Mouse (Mus musculus) forebrain, embryonic 15.5 days (tissue): ENCODE measurements around the gene Lrch1. TPM values are rescaled to one million over a fixed set of nuclear protein-coding genes. Genes with fewer than 3 reads are reported as not detected.

ENCODE experiments used
- ATAC-seq: fragments of 200-750 bp; cut with Nextera tagmentation; replicated peaks from 2 replicates; pipeline ENCODE4 v1.8.0; 2017; ENCODE audit warnings: mild to moderate bottlenecking, moderate TSS enrichment, moderate library complexity
- H3K27ac ChIP-seq: fragments of 300-500 bp; sonication (generic); replicated peaks from 2 replicates; pipeline ENCODE4 v1.5.1; 2015; ENCODE audit warnings: mild to moderate bottlenecking, inconsistent platforms
- H3K27me3 ChIP-seq: fragments of 300-500 bp; sonication (generic); 2 replicates; pipeline ENCODE4 v1.6.1; 2015; ENCODE audit warnings: inconsistent platforms
- H3K36me3 ChIP-seq: fragments of 300-500 bp; sonication (generic); 2 replicates; pipeline ENCODE4 v1.6.1; 2015; ENCODE audit warnings: mild to moderate bottlenecking, inconsistent platforms
- H3K4me1 ChIP-seq: fragments of 300-500 bp; sonication (generic); 2 replicates; pipeline ENCODE4 v1.6.1; 2015; ENCODE audit warnings: inconsistent platforms
- H3K4me2 ChIP-seq: fragments of 300-500 bp; sonication (generic); replicated peaks from 2 replicates; pipeline ENCODE4 v1.6.1; 2015; ENCODE audit warnings: mild to moderate bottlenecking, inconsistent platforms
- H3K4me3 ChIP-seq: fragments of 300-500 bp; sonication (generic); 2 replicates; pipeline ENCODE4 v1.5.1; 2015; ENCODE audit warnings: mild to moderate bottlenecking, inconsistent platforms
- H3K9ac ChIP-seq: fragments of 300-500 bp; sonication (generic); replicated peaks from 2 replicates; pipeline ENCODE4 v1.6.1; 2015; ENCODE audit warnings: mild to moderate bottlenecking, inconsistent platforms
- H3K9me3 ChIP-seq: fragments of 300-500 bp; sonication (generic); 2 replicates; pipeline ENCODE4 v1.6.1; 2016; ENCODE audit warnings: inconsistent platforms
- WGBS: fragments of 180-500 bp; shearing (Covaris S2); methylation state at CpG from one replicate; pipeline ENCODE4 v1.1.7; 2015; ENCODE audit warnings: mixed read lengths; 5-methylcytosine and 5-hydroxymethylcytosine counted together
- polyA plus RNA-seq: library from polyadenylated mRNA; unstranded; fragments of >200 nt; fragmentation: Nextera tagmentation; extraction: Ambion mirVana; gene quantifications from 2 replicates; pipeline ENCODE4 v1.2.1, GENCODE M21; 2015

Lrch1 gene
- polyA plus RNA-seq, 1 experiment from 2014 or later: 10.9 TPM

DNA sequence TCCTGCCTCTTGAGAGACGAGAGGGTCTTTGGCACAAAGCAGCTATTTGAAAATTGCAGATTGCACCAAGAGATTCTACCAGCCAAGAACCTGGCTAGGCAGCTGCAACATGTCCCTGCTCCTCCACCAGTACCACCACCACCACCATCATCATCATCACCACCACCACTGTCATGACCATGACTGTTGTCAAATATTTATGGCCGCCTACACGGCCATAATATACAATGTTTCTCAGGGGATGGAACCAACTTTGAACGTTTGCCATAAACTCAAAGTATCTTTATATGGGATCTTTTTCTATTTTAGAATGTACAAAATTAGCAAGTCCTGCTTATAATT lies 93.9 kb downstream of the Lrch1 start:
- H3K36me3 ChIP-seq: peaks cover 2% of the 10 kb centered on the region; the same call in 1 of the 2 replicates
- 71% methylated on average over 4 of the region's 4 CpGs for WGBS
- H3K4me3 ChIP-seq: no peak overlapping the region
- peak overlapping the region; percentile 65 for H3K27ac ChIP-seq
- H3K4me1 ChIP-seq: peaks cover 24% of the 10 kb centered on the region
- H3K9me3 ChIP-seq: no peaks in the 10 kb centered on the region
- H3K27me3 ChIP-seq: no peaks in the 10 kb centered on the region
- ATAC-seq: no peak
- no peak overlapping the region for H3K9ac ChIP-seq
- H3K4me2 ChIP-seq: no peak overlapping the region

GRCm38 (mm10) chr14:74852965-74853758 lies 94.5 kb downstream of the Lrch1 start:
- Histone ChIP-seq H3K27ac (peak overlapping the region; percentile 65), H3K4me1 (peaks cover 24% of the 10 kb centered on the region), H3K4me2 (no peak overlapping the region), H3K27me3 (no peaks in the 10 kb centered on the region), H3K36me3 (peaks cover 2% of the 10 kb centered on the region; the same call in 1 of the 2 replicates), H3K9me3 (no peaks in the 10 kb centered on the region), H3K4me3 (no peak overlapping the region), H3K9ac (no peak overlapping the region)
- WGBS: 27% methylated on average over 16 of the region's 16 CpGs
- peak; percentile 70 for ATAC-seq

DNA sequence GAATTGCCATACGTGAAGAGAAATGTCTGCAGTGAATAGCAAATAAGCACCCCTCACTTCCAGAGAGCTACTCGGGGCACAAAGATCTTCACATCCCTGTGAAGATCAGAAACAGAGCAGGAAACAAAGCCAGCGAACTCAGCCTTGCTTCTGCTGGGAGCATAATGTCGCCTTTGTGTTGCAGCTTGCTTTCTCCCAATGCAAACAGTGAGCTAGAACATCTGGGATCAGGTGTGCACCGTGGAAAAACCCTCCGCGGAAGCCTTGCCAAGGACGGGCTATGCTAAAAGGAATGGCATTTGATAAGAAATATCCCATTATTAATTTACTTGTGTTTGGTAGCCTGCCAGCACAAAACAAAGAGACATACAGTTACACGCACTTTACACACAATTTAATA lies 95.8 kb downstream of the Lrch1 start:
- Histone ChIP-seq H3K36me3 (peaks cover 2% of the 10 kb centered on the region; the same call in 1 of the 2 replicates), H3K27me3 (no peaks in the 10 kb centered on the region), H3K9me3 (no peaks in the 10 kb centered on the region), H3K27ac (peak overlapping the region; percentile 58), H3K4me2 (no peak overlapping the region), H3K9ac (no peak overlapping the region), H3K4me1 (peaks cover 24% of the 10 kb centered on the region), H3K4me3 (no peak overlapping the region)
- WGBS: 37% methylated on average over 9 of the region's 9 CpGs
- no peak for ATAC-seq

DNA sequence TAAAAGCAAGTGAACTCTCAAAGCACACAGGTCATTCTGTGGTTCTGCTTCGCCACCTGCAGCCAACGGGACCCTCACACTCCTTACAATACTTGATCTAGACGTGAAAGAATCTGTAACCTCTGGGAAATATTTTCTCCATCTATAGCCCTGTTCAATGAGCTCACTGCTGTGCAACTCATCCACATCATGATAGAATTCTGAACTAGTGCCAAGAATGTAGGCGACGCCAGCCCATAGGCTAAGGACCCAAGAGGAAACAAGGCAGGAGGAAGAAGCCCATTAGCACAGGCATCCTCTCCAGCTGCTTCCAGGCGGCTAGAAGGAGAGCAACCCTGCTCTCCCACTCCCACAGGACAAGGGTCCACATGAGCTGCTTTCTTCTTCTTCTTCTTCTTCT lies 98.7 kb downstream of the Lrch1 start:
- Histone ChIP-seq H3K27me3 (no peaks in the 10 kb centered on the region), H3K9ac (no peak overlapping the region), H3K27ac (no peak overlapping the region), H3K4me2 (no peak overlapping the region), H3K4me3 (no peak overlapping the region), H3K9me3 (no peaks in the 10 kb centered on the region), H3K4me1 (peaks cover 29% of the 10 kb centered on the region), H3K36me3 (no peaks in the 10 kb centered on the region)
- WGBS: 74% methylated on average over 6 of the region's 6 CpGs
- no peak for ATAC-seq

GRCm38 (mm10) chr14:74848224-74848623 lies 99.5 kb downstream of the Lrch1 start:
- no peaks in the 10 kb centered on the region for H3K36me3 ChIP-seq
- no peak overlapping the region for H3K27ac ChIP-seq
- no peak overlapping the region for H3K4me3 ChIP-seq
- no peaks in the 10 kb centered on the region for H3K27me3 ChIP-seq
- H3K9ac ChIP-seq: no peak overlapping the region
- 97% methylated on average over 5 of the region's 5 CpGs for WGBS
- H3K9me3 ChIP-seq: no peaks in the 10 kb centered on the region
- ATAC-seq: no peak
- no peak overlapping the region for H3K4me2 ChIP-seq
- H3K4me1 ChIP-seq: peaks cover 21% of the 10 kb centered on the region

- H3K9me3 ChIP-seq: no peaks in the 10 kb centered on the region
- no peak overlapping the region for H3K9ac ChIP-seq
- H3K27ac ChIP-seq: 0 out of 2 replicates have a peak overlapping the region, but pooled peaks have one; percentile 11
- no peak for ATAC-seq
- WGBS: 67% methylated on average over 14 of the region's 14 CpGs
- no peaks in the 10 kb centered on the region for H3K36me3 ChIP-seq
- H3K4me1 ChIP-seq: peaks cover 14% of the 10 kb centered on the region
- no peak overlapping the region for H3K4me3 ChIP-seq
- no peaks in the 10 kb centered on the region for H3K27me3 ChIP-seq
- H3K4me2 ChIP-seq: no peak overlapping the region
Observed at GRCm38 (mm10) chr14:74847311-74848133, 100.2 kb downstream of the Lrch1 start.

DNA sequence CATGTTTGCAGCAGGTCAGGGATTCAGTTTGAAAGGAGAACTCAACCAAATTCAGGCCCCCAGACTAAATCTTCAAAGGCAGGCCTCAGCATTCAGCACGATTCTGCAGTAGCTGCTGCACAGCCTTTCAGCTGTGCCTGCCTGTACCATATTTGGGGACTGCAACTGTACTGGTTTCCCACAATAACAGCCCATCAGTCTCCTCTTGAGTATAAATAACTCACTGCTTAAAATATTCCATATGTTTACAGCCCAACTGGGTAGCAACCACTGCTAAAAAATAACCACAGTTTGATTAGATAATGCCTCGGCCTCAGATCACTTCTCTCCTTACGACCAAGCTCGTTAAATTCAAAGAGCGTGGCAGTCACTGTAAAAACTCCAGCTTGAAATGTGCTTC lies 101.0 kb downstream of the Lrch1 start:
- H3K27ac ChIP-seq: peak overlapping the region; percentile 63
- H3K9me3 ChIP-seq: no peaks in the 10 kb centered on the region
- no peak for ATAC-seq
- H3K36me3 ChIP-seq: no peaks in the 10 kb centered on the region
- 0 out of 2 replicates have a peak overlapping the region, but pooled peaks have one; percentile 7 for H3K9ac ChIP-seq
- H3K4me3 ChIP-seq: no peak overlapping the region
- H3K4me1 ChIP-seq: peaks cover 7% of the 10 kb centered on the region
- WGBS: 19% methylated on average over 5 of the region's 5 CpGs
- no peaks in the 10 kb centered on the region for H3K27me3 ChIP-seq
- no peak overlapping the region for H3K4me2 ChIP-seq

GRCm38 (mm10) chr14:74845661-74846274 lies 101.9 kb downstream of the Lrch1 start:
- ATAC-seq: no peak
- WGBS: 22% methylated on average over 2 of the region's 2 CpGs
- H3K27me3 ChIP-seq: no peaks in the 10 kb centered on the region
- H3K9me3 ChIP-seq: no peaks in the 10 kb centered on the region
- H3K27ac ChIP-seq: 0 out of 2 replicates have a peak overlapping the region, but pooled peaks have one; percentile 17
- H3K4me1 ChIP-seq: peaks cover 6% of the 10 kb centered on the region
- H3K9ac ChIP-seq: no peak overlapping the region
- no peak overlapping the region for H3K4me2 ChIP-seq
- no peaks in the 10 kb centered on the region for H3K36me3 ChIP-seq
- no peak overlapping the region for H3K4me3 ChIP-seq

GRCm38 (mm10) chr14:74841708-74842107 lies 106.0 kb downstream of the Lrch1 start:
- Histone ChIP-seq H3K36me3 (no peaks in the 10 kb centered on the region), H3K9me3 (no peaks in the 10 kb centered on the region), H3K27ac (no peak overlapping the region), H3K4me3 (no peak overlapping the region), H3K4me1 (peaks cover 6% of the 10 kb centered on the region), H3K27me3 (no peaks in the 10 kb centered on the region), H3K9ac (no peak overlapping the region), H3K4me2 (no peak overlapping the region)
- ATAC-seq: no peak
- 83% methylated on average over 2 of the region's 2 CpGs for WGBS

GRCm38 (mm10) chr14:74841297-74841696 lies 106.4 kb downstream of the Lrch1 start:
- no peaks in the 10 kb centered on the region for H3K27me3 ChIP-seq
- no peak overlapping the region for H3K27ac ChIP-seq
- H3K9ac ChIP-seq: no peak overlapping the region
- H3K4me1 ChIP-seq: peaks cover 2% of the 10 kb centered on the region
- no peaks in the 10 kb centered on the region for H3K36me3 ChIP-seq
- no peak for ATAC-seq
- H3K9me3 ChIP-seq: no peaks in the 10 kb centered on the region
- no peak overlapping the region for H3K4me3 ChIP-seq
- 75% methylated on average over 3 of the region's 3 CpGs for WGBS
- no peak overlapping the region for H3K4me2 ChIP-seq

DNA sequence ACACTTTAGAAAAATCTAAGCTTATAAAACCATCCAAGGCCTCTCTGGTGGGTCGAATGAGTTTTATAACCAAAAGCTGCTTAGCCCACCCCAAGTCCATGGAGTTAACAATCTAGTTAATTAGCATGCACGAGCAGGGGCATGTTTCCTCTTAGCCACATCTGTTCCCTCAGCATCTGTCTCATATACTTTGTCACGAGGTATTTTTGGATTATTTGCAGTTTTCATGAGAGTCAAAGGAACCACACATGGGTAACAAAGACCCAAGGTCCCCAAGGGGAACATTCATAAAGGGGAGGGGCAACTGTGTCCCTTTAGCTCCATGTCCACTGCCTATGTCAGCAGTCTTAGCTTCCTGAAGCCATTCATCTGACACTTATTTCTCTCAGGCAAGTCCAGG lies 106.9 kb downstream of the Lrch1 start:
- Histone ChIP-seq H3K9ac (no peak overlapping the region), H3K27ac (no peak overlapping the region), H3K4me3 (no peak overlapping the region), H3K36me3 (no peaks in the 10 kb centered on the region), H3K9me3 (no peaks in the 10 kb centered on the region), H3K4me1 (no peaks in the 10 kb centered on the region), H3K27me3 (no peaks in the 10 kb centered on the region), H3K4me2 (no peak overlapping the region)
- WGBS: 49% methylated on average over 3 of the region's 3 CpGs
- no peak for ATAC-seq

GRCm38 (mm10) chr14:74840328-74840727 lies 107.3 kb downstream of the Lrch1 start:
- H3K4me1 ChIP-seq: no peaks in the 10 kb centered on the region
- WGBS: 77% methylated on average over 2 of the region's 2 CpGs
- no peak for ATAC-seq

More at GRCm38 (mm10) chr14:74840328-74840727, 107.3 kb downstream of the Lrch1 start:
- Histone ChIP-seq H3K27ac (no peak overlapping the region), H3K4me2 (no peak overlapping the region), H3K9ac (no peak overlapping the region), H3K4me3 (no peak overlapping the region), H3K36me3 (no peaks in the 10 kb centered on the region), H3K27me3 (no peaks in the 10 kb centered on the region), H3K9me3 (no peaks in the 10 kb centered on the region)
